Mouse (Mus musculus): Measurements from ENCODE around the gene Ube2l3.

GRCm38 (mm10) chr16:17200953-17201707 lies 1.3 kb downstream of the Ube2l3 start:
- no peak for TF ChIP-seq CTCF (IDR thresholded peaks at IDR 0.05; ENCODE audit: borderline replicate concordance, insufficient read depth, low read depth, low read length)
- TF ChIP-seq POLR2A (IDR thresholded peaks at IDR 0.05; ENCODE audit: borderline replicate concordance, insufficient read depth, low read length) = peak; percentile 54; the same call in 1 of the 2 replicates

Data from cerebellum, adult 2 months (tissue).